Mouse (Mus musculus): Measurements from ENCODE around the gene Pard6b.
"Not testable (repeated sequence)": the region's sequence is repeated elsewhere in the genome, so short reads cannot be mapped to it uniquely, and the experiment has no call there.

Pard6b gene

DNA sequence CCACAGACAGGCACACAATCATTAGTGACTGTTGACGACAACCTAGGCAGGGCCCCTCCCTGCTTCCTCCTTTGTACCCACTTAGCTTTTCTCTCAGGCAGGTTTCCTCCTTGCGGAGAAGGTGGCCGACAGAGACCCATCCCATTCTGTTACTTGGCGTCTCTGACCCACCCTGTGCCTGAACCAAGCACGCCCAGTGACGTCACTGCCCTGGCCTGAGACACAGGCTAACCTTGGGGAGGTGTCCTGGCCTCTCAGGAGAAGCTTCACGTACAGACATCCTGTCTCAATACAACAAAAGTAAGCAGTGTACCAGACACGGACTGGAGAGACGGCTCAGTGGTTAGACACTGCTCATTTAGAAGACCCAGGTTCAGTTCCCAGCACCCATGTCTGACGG, 22.5 kb downstream of the Pard6b start:
- DNase-seq, result no peak

DNA sequence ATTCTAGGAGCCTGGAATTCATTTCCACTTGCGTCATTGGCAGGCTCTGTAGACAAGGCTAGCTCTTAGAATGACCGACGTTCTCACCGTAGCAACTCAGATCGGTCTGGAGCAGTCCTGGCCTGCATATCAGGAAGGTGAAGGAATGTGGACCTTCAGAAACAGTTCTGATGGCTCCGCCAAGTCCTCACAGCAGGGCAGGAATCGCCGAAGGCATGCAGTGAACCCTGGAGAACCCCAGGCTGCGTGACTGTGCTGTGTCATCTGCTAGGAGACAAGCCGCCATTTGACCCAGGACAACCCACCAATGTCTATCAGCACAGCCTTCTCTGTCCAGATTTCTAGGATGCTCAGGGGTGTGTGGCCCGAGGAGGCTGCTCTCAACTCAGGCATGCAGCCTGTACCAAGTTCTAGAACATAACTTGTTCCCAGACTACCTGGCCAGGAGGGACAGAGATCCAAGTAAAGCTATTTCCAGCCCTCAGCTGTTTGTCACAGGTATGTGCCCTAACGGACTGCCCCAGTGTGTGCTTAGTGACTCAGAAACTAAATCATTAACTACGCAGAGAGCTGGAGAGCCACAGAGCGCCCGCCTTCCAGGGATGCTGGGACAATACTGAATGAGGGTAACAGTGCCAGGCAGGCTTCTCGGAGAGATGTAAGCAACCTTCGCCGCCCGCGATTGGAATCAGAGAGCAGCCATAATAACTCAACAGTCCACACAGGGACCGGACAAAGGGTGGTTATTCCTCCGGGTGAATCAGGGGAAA, 23.8 kb downstream of the Pard6b start:
- DNase-seq, result peak; percentile 39

- DNase-seq, result no peak
Measured at GRCm38 (mm10) chr2:168105271-168105670, 24.5 kb downstream of the Pard6b start.

- no peak for DNase-seq
Measured at GRCm38 (mm10) chr2:168106701-168107178, 25.9 kb downstream of the Pard6b start.

DNA sequence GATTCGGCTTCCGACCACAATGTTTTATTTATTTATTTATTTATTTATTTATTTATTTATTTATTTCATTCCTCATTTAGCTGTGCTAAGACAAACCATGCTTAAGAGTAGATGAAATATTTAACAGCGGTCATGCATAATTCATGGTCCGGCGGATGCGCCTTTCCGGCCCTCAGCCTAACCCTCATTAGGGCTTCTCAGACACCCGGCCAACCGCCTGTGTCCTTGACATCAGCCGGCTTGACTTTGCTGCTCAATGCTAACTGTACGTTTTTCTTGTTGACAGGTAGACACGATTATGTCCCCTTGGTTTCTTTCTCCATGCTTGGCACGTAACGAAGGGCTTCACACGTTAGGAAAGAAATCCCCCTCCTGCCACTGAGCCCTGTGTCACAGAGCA, 26.6 kb downstream of the Pard6b start:
- DNase-seq, result no peak

GRCm38 (mm10) chr2:168107901-168108300, 27.1 kb downstream of the Pard6b start:
- DNase-seq, result not testable (repeated sequence)

DNA sequence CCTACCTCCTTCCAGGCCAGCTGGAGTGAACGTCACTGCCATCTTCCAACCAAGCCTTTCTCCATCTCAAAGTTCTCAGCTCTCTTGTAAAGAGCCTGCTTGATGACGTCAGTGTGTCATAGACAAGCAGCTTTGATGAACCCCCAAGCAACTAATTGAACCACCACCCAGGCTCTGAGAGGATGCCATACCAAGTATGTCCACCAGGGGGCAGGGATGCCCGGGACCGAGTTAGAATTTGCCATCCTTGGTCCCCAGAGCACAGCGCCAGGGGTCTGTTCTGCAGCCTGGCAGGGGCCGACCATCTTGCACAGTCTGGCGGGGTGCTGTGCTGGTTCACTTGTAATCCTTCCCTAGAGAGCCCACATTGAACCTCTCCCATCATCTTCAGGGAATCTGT, 31.1 kb downstream of the Pard6b start:
- peak; percentile 64 for DNase-seq

GRCm38 (mm10) chr2:168113263-168113662, 32.5 kb downstream of the Pard6b start:
- no peak for DNase-seq

GRCm38 (mm10) chr2:168113692-168114091, 32.9 kb downstream of the Pard6b start:
- DNase-seq, result no peak

- DNase-seq, result peak; percentile 81
Measured at GRCm38 (mm10) chr2:168114699-168115350, 34.0 kb downstream of the Pard6b start.

GRCm38 (mm10) chr2:168115826-168116225, 35.0 kb downstream of the Pard6b start:
- DNase-seq, result no peak

GRCm38 (mm10) chr2:168117147-168117546, 36.3 kb downstream of the Pard6b start:
- DNase-seq, result peak; percentile 71

DNA sequence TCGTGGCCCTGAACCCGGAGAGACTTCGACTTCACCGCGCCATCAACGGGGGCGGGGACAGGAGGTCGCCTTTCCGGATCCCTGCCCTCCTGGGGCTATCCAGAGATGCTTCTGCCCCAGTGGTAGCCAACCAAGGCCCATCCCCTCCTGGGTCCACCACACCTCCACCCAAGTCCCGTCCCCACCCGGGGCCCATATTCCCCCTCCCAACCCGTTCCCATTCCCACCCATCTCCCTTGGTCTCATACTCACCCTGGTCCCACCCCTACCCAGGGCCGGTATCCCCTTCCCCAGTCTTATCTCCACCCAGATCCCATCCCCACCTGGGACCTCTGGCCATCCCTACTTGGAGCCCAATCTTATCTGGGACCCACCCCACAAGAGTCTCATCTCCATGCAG, 36.7 kb downstream of the Pard6b start:
- DNase-seq, result no peak

DNA sequence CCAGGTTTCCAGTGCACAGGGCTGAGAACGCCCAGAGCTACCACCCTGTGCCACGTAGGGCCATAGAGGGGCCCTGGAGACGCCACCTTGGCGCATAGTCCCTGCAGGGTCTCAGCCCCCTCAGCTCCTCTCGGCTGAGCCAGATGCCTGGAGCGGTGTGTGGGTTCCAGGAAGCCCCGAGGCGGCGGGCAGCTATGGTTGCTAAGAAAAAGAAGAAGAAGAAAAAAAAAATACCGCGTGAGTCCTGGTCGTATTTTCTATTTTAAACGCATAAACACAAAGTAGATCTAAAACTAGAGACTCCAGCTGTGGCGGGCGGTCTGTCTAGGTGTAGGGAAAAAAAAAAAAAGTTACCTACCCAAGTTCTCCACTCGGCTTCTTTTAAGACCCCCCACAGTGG, 37.2 kb downstream of the Pard6b start:
- DNase-seq, result no peak

DNA sequence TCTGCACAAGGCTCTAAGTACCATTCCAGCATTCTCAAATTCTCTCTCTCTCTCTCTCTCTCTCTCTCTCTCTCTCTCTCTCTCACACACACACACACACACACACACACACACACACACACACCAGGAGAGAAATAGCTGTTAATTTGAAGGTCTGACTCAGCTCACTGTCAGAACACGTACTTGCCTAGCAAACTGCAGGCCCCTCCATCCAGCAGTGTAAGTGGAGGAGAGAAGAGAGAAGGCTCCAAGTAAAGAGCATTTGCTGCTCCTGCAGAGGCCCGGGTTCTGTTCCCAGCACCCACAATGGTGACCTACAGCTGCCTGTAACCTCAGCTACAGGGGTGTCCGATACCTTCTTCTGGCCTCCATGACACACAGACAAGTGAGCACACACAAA, 37.7 kb downstream of the Pard6b start:
- no peak for DNase-seq

GRCm38 (mm10) chr2:168119123-168119522, 38.3 kb downstream of the Pard6b start:
- DNase-seq, result no peak

GRCm38 (mm10) chr2:168120906-168121305, 40.1 kb downstream of the Pard6b start:
- no peak for DNase-seq

GRCm38 (mm10) chr2:168123652-168124051, 42.8 kb downstream of the Pard6b start:
- DNase-seq, result no peak

GRCm38 (mm10) chr2:168125288-168126089, 44.7 kb downstream of the Pard6b start:
- no peak for DNase-seq

DNA sequence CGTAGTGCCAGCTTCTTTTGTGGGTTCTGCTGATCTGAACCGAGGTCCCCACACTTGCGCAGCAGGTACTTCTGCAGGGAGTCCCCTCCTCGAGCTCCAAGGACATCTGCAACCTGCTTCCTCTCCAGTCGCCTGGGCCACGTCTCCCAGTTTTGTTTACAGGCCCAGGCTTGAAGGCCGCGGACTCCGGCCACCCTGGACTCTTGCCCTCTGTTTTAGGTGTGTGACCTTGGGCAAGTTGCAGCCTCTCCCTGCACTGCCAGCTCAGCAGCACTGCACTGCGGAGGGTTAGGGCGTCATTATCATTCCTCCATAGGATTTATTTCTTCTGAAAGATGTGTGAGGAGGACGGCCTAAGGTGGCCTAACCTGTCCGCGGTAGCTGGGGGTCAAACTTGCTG, 47.0 kb downstream of the Pard6b start:
- DNase-seq, result no peak

- peak; percentile 89 for DNase-seq
Measured at GRCm38 (mm10) chr2:168128211-168128859, 47.5 kb downstream of the Pard6b start.

GRCm38 (mm10) chr2:168130046-168130445, 49.2 kb downstream of the Pard6b start:
- no peak for DNase-seq

DNA sequence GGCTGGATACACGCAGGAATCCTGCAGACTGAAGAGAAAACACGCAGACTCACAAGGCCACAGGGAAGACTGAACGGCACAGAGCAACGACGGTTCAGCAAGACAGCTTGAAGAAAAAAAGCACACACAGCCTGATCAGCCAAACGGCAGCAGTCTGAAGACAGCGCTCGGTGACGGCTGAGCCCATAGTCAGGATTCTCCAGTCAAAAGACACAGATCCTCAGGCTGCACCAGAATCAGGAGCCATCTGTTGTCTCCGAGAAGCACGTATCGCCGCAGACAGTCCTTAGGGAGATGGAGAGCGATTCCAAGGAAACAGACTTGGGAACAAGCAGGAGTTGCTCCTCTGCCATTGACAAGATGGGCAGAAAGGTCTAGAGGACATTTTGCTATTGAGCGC, 56.4 kb downstream of the Pard6b start:
- no peak for DNase-seq

Measured in liver (tissue).